Mouse (Mus musculus): ENCODE results near the gene Phactr4. TPM values are rescaled to one million over a fixed set of nuclear protein-coding genes. Genes with fewer than 3 reads are reported as not detected.

Gene Phactr4
- total and polyA plus RNA-seq, 3 experiments: 0.95 to 9.6 (median 1.4) TPM

GRCm38 (mm10) chr4:132403063-132403660, 19.1 kb downstream of the Phactr4 start:
- TF ChIP-seq PAX5 (IDR thresholded peaks at IDR 0.05; ENCODE audit: low read length) (no peak), MYC (IDR thresholded peaks at IDR 0.05; ENCODE audit: low read depth, low read length) (no peak), ELF1 (IDR thresholded peaks at IDR 0.05; ENCODE audit: low read depth, low read length) (no peak), MXI1 (IDR thresholded peaks at IDR 0.05; ENCODE audit: low read depth, low read length) (no peak), CHD1 (IDR thresholded peaks at IDR 0.05; ENCODE audit: low read depth, low read length) (no peak), CTCF (conservative IDR thresholded peaks at IDR 0.05 in 1 of 2, IDR thresholded peaks at IDR 0.05 in 1 of 2; ENCODE audit: low read depth in 2 of 2, low read length in 2 of 2) (no peak), MEF2A (IDR thresholded peaks at IDR 0.05; ENCODE audit: borderline replicate concordance, low read depth, low read length) (no peak), SIN3A (IDR thresholded peaks at IDR 0.05; ENCODE audit: low read length) (no peak), GABPA (IDR thresholded peaks at IDR 0.05; ENCODE audit: insufficient replicate concordance, low read depth, low read length) (no peak), HCFC1 (IDR thresholded peaks at IDR 0.05; ENCODE audit: low read depth, low read length) (no peak), POLR2A (IDR thresholded peaks at IDR 0.05; ENCODE audit: low read depth, low read length) (no peak), ZC3H11A (IDR thresholded peaks at IDR 0.05; ENCODE audit: low read depth, low read length) (no peak), CHD2 (IDR thresholded peaks at IDR 0.05; ENCODE audit: low read length) (no peak), SMC3 (IDR thresholded peaks at IDR 0.05; ENCODE audit: low read depth, low read length) (no peak), JUND (conservative IDR thresholded peaks at IDR 0.05; ENCODE audit: low read depth, low read length) (no peak), RCOR1 (conservative IDR thresholded peaks at IDR 0.05; ENCODE audit: low read depth, low read length) (no peak), MAZ (IDR thresholded peaks at IDR 0.05; ENCODE audit: low read depth, low read length) (no peak), UBTF (IDR thresholded peaks at IDR 0.05; ENCODE audit: low read depth, low read length) (no peak)
- DNase-seq (ENCODE audit: extremely low read depth): no peak
- Histone ChIP-seq H3K27ac (ENCODE audit: insufficient read depth, low read depth) (no peak overlapping the region), H3K9ac (ENCODE audit: insufficient read depth, low read depth) (no peak overlapping the region), H3K4me1 (ENCODE audit: control insufficient read depth in 1 of 2, insufficient read depth in 2 of 2) (no peaks in the 10 kb centered on the region), H3K79me2 (replicated peaks; ENCODE audit: control insufficient read depth, extremely low read depth, insufficient read depth, poor library complexity, severe bottlenecking) (no peaks in the 10 kb centered on the region), H3K36me3 (replicated peaks in 1 of 2; ENCODE audit: control insufficient read depth in 1 of 2, insufficient read depth in 1 of 2, low read length in 1 of 2) (peaks cover 3 to 10% of the 10 kb centered on the region in 2 experiments), H3K9me3 (replicated peaks; ENCODE audit: low read length) (no peaks in the 10 kb centered on the region), H3K27me3 (replicated peaks) (no peaks in the 10 kb centered on the region), H3K4me2 (ENCODE audit: insufficient read depth, low read depth, poor library complexity, severe bottlenecking) (no peak overlapping the region), H3K4me3 (replicated peaks in 1 of 3; ENCODE audit: low read depth in 2 of 3, low read length in 2 of 3, poor library complexity in 1 of 3) (no peak overlapping the region)
- in situ Hi-C loops (cut with MboI; ENCODE audit: low pct_ligation_motif_present, low pct_unique_long_range_greater_than_20kb, low sequenced_read_pairs) (loop anchor here (25.0 kb wide), 2 partner anchors 116 to 216 kb away; no protein-coding TSS in a partner anchor), dilution Hi-C loops (cut with MboI; ENCODE audit: extremely low pct_ligation_motif_present, extremely low pct_unique_long_range_greater_than_20kb, low sequenced_read_pairs) (no loop called here)

- dilution Hi-C loops (cut with MboI; ENCODE audit: extremely low pct_ligation_motif_present, extremely low pct_unique_long_range_greater_than_20kb, low sequenced_read_pairs) (no loop called here), in situ Hi-C loops (cut with MboI; ENCODE audit: low pct_ligation_motif_present, low pct_unique_long_range_greater_than_20kb, low sequenced_read_pairs) (loop anchor here (25.0 kb wide), 2 partner anchors 114 to 214 kb away; no protein-coding TSS in a partner anchor)
These were observed 21.3 kb downstream of the Phactr4 start for GRCm38 (mm10) chr4:132401016-132401415.

More at GRCm38 (mm10) chr4:132401016-132401415, 21.3 kb downstream of the Phactr4 start:
- TF ChIP-seq ZKSCAN1 (IDR thresholded peaks at IDR 0.05; ENCODE audit: borderline replicate concordance, low read depth, low read length) (no peak), KAT2A (IDR thresholded peaks at IDR 0.05; ENCODE audit: insufficient replicate concordance, low read length) (no peak), MAZ (IDR thresholded peaks at IDR 0.05; ENCODE audit: low read depth, low read length) (no peak), BHLHE40 (IDR thresholded peaks at IDR 0.05; ENCODE audit: low read depth, low read length) (no peak), NELFE (IDR thresholded peaks at IDR 0.05; ENCODE audit: low read depth, low read length) (no peak), RAD21 (IDR thresholded peaks at IDR 0.05; ENCODE audit: low read depth, low read length) (no peak), NRF1 (IDR thresholded peaks at IDR 0.05; ENCODE audit: low read depth, low read length) (no peak), POLR2AphosphoS2 (IDR thresholded peaks at IDR 0.05; ENCODE audit: low read depth, low read length) (no peak), E2F4 (IDR thresholded peaks at IDR 0.05; ENCODE audit: insufficient replicate concordance, low read depth, low read length) (no peak), CHD1 (IDR thresholded peaks at IDR 0.05; ENCODE audit: low read depth, low read length) (no peak), TBP (conservative IDR thresholded peaks at IDR 0.05; ENCODE audit: low read depth, low read length) (no peak)
- Histone ChIP-seq H3K4me1 (ENCODE audit: control insufficient read depth in 1 of 2, insufficient read depth in 2 of 2) (no peaks in the 10 kb centered on the region), H3K4me2 (ENCODE audit: insufficient read depth, low read depth, poor library complexity, severe bottlenecking) (no peak overlapping the region), H3K9me3 (replicated peaks; ENCODE audit: low read length) (no peaks in the 10 kb centered on the region), H3K27ac (ENCODE audit: insufficient read depth, low read depth) (no peak overlapping the region), H3K36me3 (replicated peaks in 1 of 2; ENCODE audit: control insufficient read depth in 1 of 2, insufficient read depth in 1 of 2, low read length in 1 of 2) (peaks cover 3 to 8% of the 10 kb centered on the region in 2 experiments), H3K27me3 (replicated peaks) (no peaks in the 10 kb centered on the region), H3K4me3 (replicated peaks in 1 of 3; ENCODE audit: low read depth in 2 of 3, low read length in 2 of 3, poor library complexity in 1 of 3) (no peak overlapping the region), H3K9ac (ENCODE audit: insufficient read depth, low read depth) (no peak overlapping the region), H3K79me2 (replicated peaks; ENCODE audit: control insufficient read depth, extremely low read depth, insufficient read depth, poor library complexity, severe bottlenecking) (no peaks in the 10 kb centered on the region)
- no peak for DNase-seq (ENCODE audit: extremely low read depth)
